Mouse (Mus musculus) ES-Bruce4 (cell line): ENCODE measurements around the gene Ercc6l.

Source experiments
- CTCF ChIP-seq: IDR thresholded peaks from one replicate; pipeline ENCODE4 v1.8.1; 2011; ENCODE audit warnings: low read depth, low read length
- EP300 ChIP-seq: IDR thresholded peaks from 2 replicates; pipeline ENCODE4 v1.6.1; 2011; ENCODE audit warnings: low read depth, low read length; ENCODE audit not compliant: insufficient read depth

- TF ChIP-seq EP300 (no peak), CTCF (no peak)
Observed at GRCm38 (mm10) chrX:102166521-102166920, 9.6 kb upstream of the Ercc6l start.
